Mouse (Mus musculus) olfactory bulb, adult 2 months (tissue): ENCODE data around the gene Hist1h1c.

ENCODE experiments used
- CTCF ChIP-seq: fragments of 200-500 bp; IDR thresholded peaks from 2 replicates; pipeline ENCODE4 v1.5.1; 2012; ENCODE audit warnings: low read depth, mild to moderate bottlenecking, low read length, moderate library complexity; ENCODE audit not compliant: insufficient read depth
- POLR2A ChIP-seq: fragments of 200-500 bp; IDR thresholded peaks from 2 replicates; pipeline ENCODE4 v1.6.1; 2012; ENCODE audit warnings: mild to moderate bottlenecking, low read depth, low read length, moderate library complexity; ENCODE audit not compliant: insufficient read depth

DNA sequence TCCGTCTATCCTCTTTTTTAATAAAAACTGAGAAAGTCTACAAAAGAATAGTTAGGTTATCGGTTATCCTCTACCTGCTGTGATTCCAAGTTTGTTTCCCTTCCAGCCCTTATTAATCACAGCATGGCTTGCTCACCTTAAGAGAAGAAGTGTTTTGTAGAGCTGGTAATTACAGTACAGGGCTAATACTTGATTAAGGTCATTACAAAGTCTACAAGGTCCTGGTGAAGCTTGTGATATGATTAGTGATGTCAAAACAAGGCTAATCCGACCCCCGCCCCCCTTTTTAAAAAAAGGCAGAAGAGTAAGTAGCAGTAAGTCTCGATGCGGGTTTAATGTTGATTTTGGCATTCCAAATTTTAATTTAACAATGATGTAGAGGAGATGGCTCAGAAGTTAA is 39.6 kb upstream of the Hist1h1c start:
- TF ChIP-seq CTCF: no peak
- no peak for TF ChIP-seq POLR2A
